Mouse (Mus musculus) embryo, embryonic 10 days (tissue): ENCODE measurements around the gene Fgf7.
A peak's percentile ranks its signal among the peaks of the same experiment; 100 is the strongest.

Source experiments
- DNase-seq: peaks from one replicate; pipeline ENCODE4 v3.0.0-alpha.2; 2015; ENCODE audit warnings: low spot score

The Fgf7 gene

GRCm38 (mm10) chr2:126061037-126061773, 26.7 kb downstream of the Fgf7 start:
- no peak for DNase-seq

DNA sequence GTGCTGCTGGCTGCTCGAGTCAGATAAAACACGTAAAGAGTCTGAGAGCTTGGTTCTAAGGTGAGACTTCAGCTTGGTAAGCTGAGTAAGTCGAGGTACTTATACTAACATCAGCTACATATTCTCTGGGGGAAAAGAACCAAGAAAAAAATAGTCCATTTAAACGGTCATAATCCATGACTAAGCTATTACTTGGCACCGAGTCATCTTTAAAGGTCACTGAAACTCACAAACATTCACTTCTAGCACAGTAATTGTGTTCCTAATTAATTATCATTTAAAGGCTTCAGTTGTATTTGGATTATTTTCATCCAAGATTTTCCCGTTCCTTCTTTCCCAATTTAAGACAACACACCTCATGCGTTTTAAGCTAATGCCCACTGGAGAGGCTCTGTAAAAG, 28.4 kb downstream of the Fgf7 start:
- DNase-seq: no peak

DNA sequence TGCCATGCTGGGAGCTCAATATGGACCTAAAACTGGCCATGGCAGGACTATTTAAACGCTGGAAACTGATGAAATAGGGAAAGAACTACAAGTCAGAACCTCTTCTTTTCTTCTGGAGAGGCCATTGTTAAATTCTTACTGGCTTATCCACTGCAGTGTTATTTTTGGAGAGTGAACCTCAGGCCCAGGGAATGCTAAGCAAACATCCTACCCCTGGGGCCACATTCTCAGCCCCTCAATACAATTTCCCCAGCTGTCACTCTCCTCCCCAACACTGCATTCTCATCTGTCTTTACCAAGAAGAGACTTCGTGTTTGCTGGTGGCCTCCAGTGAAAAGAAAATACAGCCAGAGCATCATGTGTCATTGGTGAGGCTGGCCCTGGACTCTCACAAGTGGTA, 30.4 kb downstream of the Fgf7 start:
- peak; percentile 18 for DNase-seq

- DNase-seq: no peak
Measured at GRCm38 (mm10) chr2:126065303-126065856, 30.9 kb downstream of the Fgf7 start.

DNA sequence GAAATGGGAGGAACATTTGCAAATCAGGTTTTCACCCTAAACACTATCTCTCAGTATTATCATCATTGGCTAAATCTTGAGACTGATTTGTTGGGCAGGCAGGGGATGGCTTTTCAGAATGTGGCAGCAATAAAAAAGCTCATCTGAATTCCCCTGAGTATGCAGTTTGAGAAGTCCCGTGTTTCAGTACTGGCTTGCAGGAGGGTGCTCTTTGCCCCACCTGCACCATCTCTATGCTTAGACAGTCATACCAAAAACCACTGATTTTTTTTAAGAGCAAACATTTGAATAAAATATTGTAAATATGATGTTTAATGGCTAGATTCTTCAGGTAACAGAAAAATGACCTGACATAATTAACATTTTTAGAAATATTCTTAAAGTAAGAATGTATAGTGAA, 35.3 kb downstream of the Fgf7 start:
- DNase-seq: no peak

GRCm38 (mm10) chr2:126073744-126074143, 39.3 kb downstream of the Fgf7 start:
- DNase-seq: no peak

DNA sequence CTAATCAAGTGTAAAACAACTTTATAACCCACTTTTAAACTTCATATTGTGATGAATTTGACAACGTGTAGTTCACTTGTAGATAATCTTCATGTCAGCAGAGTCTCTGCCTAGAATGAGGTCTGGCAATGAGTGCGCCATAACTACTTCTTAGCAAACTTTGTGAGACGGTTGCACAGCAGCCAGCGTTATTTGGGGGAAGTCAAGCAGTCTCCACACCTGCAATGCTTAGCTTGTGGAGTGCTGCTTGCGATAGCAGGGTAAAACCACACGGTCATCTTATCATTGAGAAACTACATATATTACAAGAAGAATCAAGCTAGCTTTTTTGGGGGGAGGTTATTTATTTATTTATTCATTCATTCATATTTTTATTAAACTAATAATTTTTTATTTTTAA, 42.0 kb downstream of the Fgf7 start:
- no peak for DNase-seq

GRCm38 (mm10) chr2:126079086-126079485, 44.6 kb downstream of the Fgf7 start:
- no peak for DNase-seq

- no peak for DNase-seq
Measured at GRCm38 (mm10) chr2:126084326-126084725, 49.9 kb downstream of the Fgf7 start.

- DNase-seq: no peak
Measured at GRCm38 (mm10) chr2:126086187-126086586, 51.7 kb downstream of the Fgf7 start.

DNA sequence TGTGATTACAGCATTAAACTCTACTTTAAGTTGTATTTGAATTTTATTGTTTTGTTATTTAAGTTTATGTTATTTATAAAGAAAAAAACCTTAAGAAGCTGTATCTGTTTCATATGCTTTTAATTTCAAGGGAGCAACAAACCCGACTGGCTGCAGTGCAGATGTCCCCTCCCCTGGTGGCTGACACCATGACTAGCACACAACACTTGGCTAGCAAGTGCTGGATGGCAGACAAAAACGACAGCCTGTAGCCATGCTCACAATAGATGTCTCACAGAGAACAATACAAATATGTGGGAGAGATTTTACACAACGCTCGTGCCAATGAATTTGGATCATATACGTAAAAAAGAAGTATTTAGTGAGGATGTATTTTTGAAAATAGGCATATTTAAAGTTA, 56.0 kb downstream of the Fgf7 start:
- no peak for DNase-seq

DNA sequence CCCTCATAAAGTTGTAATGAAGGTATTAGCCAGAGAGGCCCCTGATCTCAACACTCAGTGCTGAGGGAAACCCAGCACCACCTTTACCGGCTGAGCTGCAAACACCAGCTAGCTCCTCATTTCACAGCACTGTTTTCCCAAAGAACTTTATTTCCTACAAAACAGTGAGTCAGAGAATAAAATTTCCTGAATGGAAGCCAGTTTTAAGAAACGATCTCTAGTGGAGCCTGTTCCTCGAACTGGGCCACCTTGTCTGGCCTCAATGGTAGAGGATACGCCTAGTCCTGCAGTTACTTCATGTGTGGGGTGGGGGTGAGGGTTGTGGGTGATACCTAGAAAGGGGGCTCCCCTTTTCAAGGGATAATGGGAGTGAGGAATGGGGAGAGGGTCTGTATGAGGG, 60.2 kb downstream of the Fgf7 start:
- no peak for DNase-seq
